Mouse (Mus musculus): Measurements from ENCODE around the gene Gm10577. TPM values are rescaled to one million over a fixed set of nuclear protein-coding genes. Genes with fewer than 3 reads are reported as not detected.

The Gm10577 gene
- polyA plus RNA-seq, 1 experiment from 2014 or later: not detected

- Histone ChIP-seq H3K27me3 (no peaks in the 10 kb centered on the region), H3K27ac (replicated peaks) (peak overlapping the region; percentile 8; the same call in 1 of the 2 replicates), H3K36me3 (peaks cover 8% of the 10 kb centered on the region; the same call in 1 of the 2 replicates), H3K9ac (replicated peaks) (no peak overlapping the region), H3K9me3 (peaks cover 11% of the 10 kb centered on the region), H3K4me3 (no peak overlapping the region), H3K4me1 (no peaks in the 10 kb centered on the region), H3K4me2 (replicated peaks) (no peak overlapping the region)
- ATAC-seq (ENCODE audit: low FRiP score, low read depth): no peak
- whole genome bisulfite sequencing: 75% methylated on average over 2 of the region's 2 CpGs
Measured at GRCm38 (mm10) chr4:101026995-101027394, 6.5 kb upstream of the Gm10577 start.

DNA sequence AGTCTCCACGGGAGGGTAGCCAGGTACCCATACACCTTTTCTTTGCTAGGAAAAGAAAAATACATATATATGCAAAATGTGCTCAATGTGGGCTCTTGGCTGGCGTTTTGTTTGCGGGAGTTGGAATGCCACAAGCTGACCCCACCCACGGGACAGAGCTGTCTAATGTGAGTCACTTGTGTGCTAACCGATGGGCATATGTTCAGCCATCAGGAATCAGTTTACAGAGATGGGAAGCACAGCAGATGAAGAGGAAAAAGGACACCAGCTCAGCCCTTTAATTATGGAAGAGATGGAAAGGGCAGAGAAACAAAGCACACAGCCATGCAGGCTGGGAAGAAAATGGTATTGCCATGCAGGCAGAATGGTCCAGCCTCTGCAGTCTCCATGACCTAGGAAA is 6.1 kb upstream of the Gm10577 start:
- Histone ChIP-seq H3K4me1 (no peaks in the 10 kb centered on the region), H3K9me3 (peaks cover 11% of the 10 kb centered on the region), H3K27me3 (no peaks in the 10 kb centered on the region), H3K27ac (replicated peaks) (peak overlapping the region; percentile 8; the same call in 1 of the 2 replicates), H3K4me2 (replicated peaks) (no peak overlapping the region), H3K36me3 (peaks cover 8% of the 10 kb centered on the region; the same call in 1 of the 2 replicates), H3K9ac (replicated peaks) (no peak overlapping the region), H3K4me3 (no peak overlapping the region)
- 69% methylated on average over 5 of the region's 5 CpGs for WGBS
- ATAC-seq (ENCODE audit: low FRiP score, low read depth): no peak

GRCm38 (mm10) chr4:101017806-101018205 is 2.7 kb downstream of the Gm10577 start:
- Histone ChIP-seq H3K4me3 (no peak overlapping the region), H3K36me3 (peaks cover 1% of the 10 kb centered on the region; the same call in 1 of the 2 replicates), H3K27me3 (no peaks in the 10 kb centered on the region; the same call in 1 of the 2 replicates), H3K4me1 (no peaks in the 10 kb centered on the region), H3K27ac (replicated peaks) (no peak overlapping the region), H3K4me2 (replicated peaks) (no peak overlapping the region), H3K9me3 (peaks cover 7% of the 10 kb centered on the region), H3K9ac (replicated peaks) (no peak overlapping the region)
- WGBS: 86% methylated on average over 4 of the region's 4 CpGs
- no peak for ATAC-seq (ENCODE audit: low FRiP score, low read depth)

DNA sequence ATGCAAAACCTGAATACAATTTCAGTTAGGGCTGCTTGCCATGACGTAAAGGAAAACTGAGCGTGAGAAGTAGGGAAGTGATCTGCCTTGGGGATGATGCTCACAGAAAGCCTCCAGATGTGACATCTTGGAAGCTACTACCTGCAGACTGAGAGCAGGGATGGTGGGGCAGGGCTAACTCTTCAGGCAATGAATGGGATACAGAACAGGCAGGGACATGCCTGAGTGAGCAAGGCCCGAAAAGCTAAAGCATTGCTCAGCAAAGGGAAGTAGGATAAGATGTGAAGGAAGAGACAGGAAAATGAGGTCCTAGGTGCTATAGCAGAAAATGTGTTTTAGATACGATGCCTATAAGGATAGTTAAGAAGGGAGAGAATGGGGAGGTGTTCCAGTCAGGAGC is 11.4 kb downstream of the Gm10577 start:
- Histone ChIP-seq H3K4me3 (no peak overlapping the region), H3K36me3 (peaks cover 25% of the 10 kb centered on the region; the same call in 1 of the 2 replicates), H3K27me3 (no peaks in the 10 kb centered on the region), H3K4me1 (peaks cover 13% of the 10 kb centered on the region), H3K9me3 (peaks cover 4% of the 10 kb centered on the region; the same call in 1 of the 2 replicates), H3K27ac (replicated peaks) (no peak overlapping the region), H3K9ac (replicated peaks) (no peak overlapping the region), H3K4me2 (replicated peaks) (no peak overlapping the region)
- WGBS: 69% methylated on average over 4 of the region's 4 CpGs
- no peak for ATAC-seq (ENCODE audit: low FRiP score, low read depth)

DNA sequence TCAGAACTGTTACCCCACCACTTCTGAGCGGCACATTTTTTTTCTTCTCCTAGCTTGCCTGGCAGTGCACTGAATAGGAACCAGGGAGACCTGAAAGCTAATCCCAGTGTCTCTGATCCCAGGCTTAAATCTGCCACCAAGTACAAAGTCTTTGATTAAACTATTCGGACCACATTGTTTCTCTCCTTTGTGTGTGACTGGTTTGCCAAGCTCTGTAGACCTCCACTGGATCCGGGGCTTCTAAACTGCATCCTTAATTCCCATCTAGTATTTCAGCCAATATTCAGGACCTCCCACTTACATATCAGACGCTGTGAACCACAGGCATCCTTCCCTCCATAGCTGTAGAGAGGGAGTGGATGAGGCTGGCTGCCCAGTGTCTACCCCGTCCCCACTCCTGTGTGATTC is 12.1 kb downstream of the Gm10577 start:
- ATAC-seq (ENCODE audit: low FRiP score, low read depth): peak; percentile 83

DNA sequence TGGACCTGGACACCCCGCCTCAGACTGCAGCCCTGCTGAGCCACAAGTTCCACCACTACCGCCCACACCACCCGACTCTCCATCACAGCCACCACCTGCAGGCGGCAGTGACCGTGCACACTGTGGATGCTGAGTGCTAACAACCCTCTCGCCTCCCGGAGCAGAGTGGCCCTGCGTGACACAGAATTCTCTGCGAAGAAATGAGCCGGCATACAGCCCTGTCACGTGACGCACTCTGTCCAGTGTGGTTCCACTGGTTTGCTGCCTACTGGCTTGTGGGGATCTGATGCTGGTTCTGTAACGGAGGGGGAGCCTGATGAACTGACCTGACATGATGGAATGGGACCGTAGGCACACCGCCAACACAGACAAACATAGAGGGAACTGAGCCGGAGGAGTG is 17.5 kb downstream of the Gm10577 start:
- 94% methylated on average over 16 of the region's 16 CpGs for WGBS
- H3K9me3 ChIP-seq: no peaks in the 10 kb centered on the region
- no peak overlapping the region for H3K9ac ChIP-seq (replicated peaks)
- H3K27me3 ChIP-seq: no peaks in the 10 kb centered on the region
- no peak for ATAC-seq (ENCODE audit: low FRiP score, low read depth)
- H3K4me1 ChIP-seq: peaks cover 6% of the 10 kb centered on the region; the same call in 1 of the 2 replicates
- no peak overlapping the region for H3K4me2 ChIP-seq (replicated peaks)
- peaks cover 70% of the 10 kb centered on the region for H3K36me3 ChIP-seq
- H3K27ac ChIP-seq (replicated peaks): no peak overlapping the region
- H3K4me3 ChIP-seq: no peak overlapping the region

More for the DNA sequence above, 12.1 kb downstream of the Gm10577 start:
- peaks cover 13% of the 10 kb centered on the region for H3K4me1 ChIP-seq
- H3K36me3 ChIP-seq: peaks cover 32% of the 10 kb centered on the region
- peaks cover 4% of the 10 kb centered on the region; the same call in 1 of the 2 replicates for H3K9me3 ChIP-seq
- H3K27me3 ChIP-seq: no peaks in the 10 kb centered on the region
- H3K4me3 ChIP-seq: no peak overlapping the region
- no peak overlapping the region for H3K9ac ChIP-seq (replicated peaks)
- no peak overlapping the region for H3K4me2 ChIP-seq (replicated peaks)
- peak overlapping the region; percentile 47 for H3K27ac ChIP-seq (replicated peaks)
- WGBS: 16% methylated on average over 5 of the region's 5 CpGs

DNA sequence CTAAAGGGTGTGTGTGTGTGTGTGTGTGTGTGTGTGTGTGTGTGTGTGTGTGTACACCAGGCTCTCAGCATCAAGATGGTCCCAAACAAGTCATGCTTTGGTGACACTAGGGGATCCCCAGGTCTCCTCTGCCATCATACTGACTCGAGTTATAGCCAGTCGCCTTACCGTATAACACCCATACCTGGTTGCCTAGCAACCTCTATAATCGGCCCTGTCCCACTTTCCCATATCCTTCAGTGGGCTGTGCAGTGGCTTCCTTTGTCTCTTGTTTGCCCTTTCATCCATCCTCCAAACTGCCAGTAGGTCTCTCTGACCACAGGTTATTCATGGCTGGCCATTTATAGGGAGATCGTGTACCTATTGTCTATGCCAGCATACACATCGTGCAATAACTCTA is 19.4 kb downstream of the Gm10577 start:
- Histone ChIP-seq H3K27ac (replicated peaks) (no peak overlapping the region), H3K9me3 (no peaks in the 10 kb centered on the region), H3K27me3 (no peaks in the 10 kb centered on the region), H3K4me3 (no peak overlapping the region), H3K36me3 (peaks cover 73% of the 10 kb centered on the region), H3K4me1 (peaks cover 6% of the 10 kb centered on the region; the same call in 1 of the 2 replicates), H3K4me2 (replicated peaks) (no peak overlapping the region), H3K9ac (replicated peaks) (no peak overlapping the region)
- ATAC-seq (ENCODE audit: low FRiP score, low read depth): no peak
- 90% methylated on average over 6 of the region's 6 CpGs for WGBS

- H3K4me2 ChIP-seq (replicated peaks): no peak overlapping the region
- ATAC-seq (ENCODE audit: low FRiP score, low read depth): no peak
- H3K4me3 ChIP-seq: no peak overlapping the region
- H3K27me3 ChIP-seq: no peaks in the 10 kb centered on the region
- H3K4me1 ChIP-seq: peaks cover 8% of the 10 kb centered on the region; the same call in 1 of the 2 replicates
- no peak overlapping the region for H3K27ac ChIP-seq (replicated peaks)
- no peak overlapping the region for H3K9ac ChIP-seq (replicated peaks)
- 88% methylated on average over 3 of the region's 3 CpGs for WGBS
- no peaks in the 10 kb centered on the region for H3K9me3 ChIP-seq
- peaks cover 69% of the 10 kb centered on the region for H3K36me3 ChIP-seq
Measured at GRCm38 (mm10) chr4:101000622-101001021, 19.9 kb downstream of the Gm10577 start.

GRCm38 (mm10) chr4:100998906-100999305 is 21.6 kb downstream of the Gm10577 start:
- Histone ChIP-seq H3K4me1 (peaks cover 19% of the 10 kb centered on the region; the same call in 1 of the 2 replicates), H3K27me3 (no peaks in the 10 kb centered on the region), H3K9ac (replicated peaks) (no peak overlapping the region), H3K27ac (replicated peaks) (no peak overlapping the region), H3K36me3 (peaks cover 67% of the 10 kb centered on the region), H3K4me3 (no peak overlapping the region), H3K4me2 (replicated peaks) (no peak overlapping the region), H3K9me3 (no peaks in the 10 kb centered on the region)
- ATAC-seq (ENCODE audit: low FRiP score, low read depth): no peak
- WGBS: 86% methylated on average over 8 of the region's 8 CpGs

DNA sequence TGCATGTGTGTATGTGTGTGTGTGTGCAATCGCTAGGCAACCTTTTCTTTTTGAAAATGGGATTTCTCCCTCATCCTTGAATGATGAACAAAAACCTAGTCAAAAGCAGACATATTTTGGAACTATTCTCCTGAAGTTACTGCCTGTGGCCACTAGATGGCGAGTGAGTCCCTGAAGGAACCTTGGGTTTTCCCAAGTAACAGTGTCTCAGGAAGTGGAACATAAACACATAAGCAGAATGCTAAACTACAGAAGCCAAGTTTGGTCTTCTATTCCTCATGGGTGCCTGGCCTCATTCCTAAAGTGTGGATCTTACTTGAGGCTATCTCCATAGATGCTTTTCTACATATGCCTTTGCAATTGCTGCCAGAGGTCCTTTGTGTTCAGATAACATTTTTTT is 22.4 kb downstream of the Gm10577 start:
- H3K9me3 ChIP-seq: no peaks in the 10 kb centered on the region
- no peak overlapping the region for H3K4me3 ChIP-seq
- no peak for ATAC-seq (ENCODE audit: low FRiP score, low read depth)
- no peaks in the 10 kb centered on the region for H3K27me3 ChIP-seq
- no peak overlapping the region for H3K9ac ChIP-seq (replicated peaks)
- H3K4me1 ChIP-seq: peaks cover 23% of the 10 kb centered on the region; the same call in 1 of the 2 replicates
- 22% methylated on average over 2 of the region's 2 CpGs for WGBS
- no peak overlapping the region for H3K4me2 ChIP-seq (replicated peaks)
- H3K36me3 ChIP-seq: peaks cover 64% of the 10 kb centered on the region
- H3K27ac ChIP-seq (replicated peaks): peak overlapping the region; percentile 15; the same call in 1 of the 2 replicates

DNA sequence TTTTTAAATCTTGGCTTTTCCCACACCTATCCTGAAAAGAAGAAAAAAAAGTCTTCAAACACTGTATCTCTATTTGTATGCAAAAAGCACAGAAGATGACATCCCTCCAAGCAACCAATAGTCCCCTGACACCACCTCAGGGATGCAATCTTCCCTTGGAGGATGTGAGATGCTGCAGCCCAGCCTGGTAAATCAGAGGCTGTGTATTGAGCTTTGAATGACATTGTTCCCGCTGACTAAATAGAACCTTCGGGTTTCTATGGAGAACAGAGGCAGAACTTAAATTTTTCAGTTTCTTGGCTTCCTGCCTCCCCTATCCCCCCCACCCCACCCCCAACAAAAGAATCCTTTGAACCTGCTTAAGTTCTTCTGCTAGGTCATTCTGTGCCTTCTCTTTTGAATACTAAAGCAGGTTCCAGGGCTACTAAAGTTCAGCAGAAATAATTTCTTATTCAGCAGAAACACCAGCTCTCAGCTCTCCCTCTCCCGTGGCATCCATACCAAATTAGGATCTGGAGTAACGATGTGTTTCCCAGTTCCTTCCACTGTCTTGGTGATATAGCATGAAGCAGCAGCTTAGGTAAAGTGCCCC is 24.3 kb downstream of the Gm10577 start:
- H3K9ac ChIP-seq (replicated peaks): no peak overlapping the region
- no peaks in the 10 kb centered on the region for H3K27me3 ChIP-seq
- H3K4me3 ChIP-seq: no peak overlapping the region
- H3K36me3 ChIP-seq: peaks cover 66% of the 10 kb centered on the region
- no peak overlapping the region for H3K4me2 ChIP-seq (replicated peaks)
- H3K27ac ChIP-seq (replicated peaks): peak overlapping the region; percentile 31
- no peak for ATAC-seq (ENCODE audit: low FRiP score, low read depth)
- WGBS: 40% methylated on average over 4 of the region's 4 CpGs
- no peaks in the 10 kb centered on the region for H3K9me3 ChIP-seq
- H3K4me1 ChIP-seq: peaks cover 23% of the 10 kb centered on the region; the same call in 1 of the 2 replicates

GRCm38 (mm10) chr4:100995617-100996016 is 24.9 kb downstream of the Gm10577 start:
- no peaks in the 10 kb centered on the region for H3K9me3 ChIP-seq
- WGBS: 81% methylated on average over 5 of the region's 5 CpGs
- ATAC-seq (ENCODE audit: low FRiP score, low read depth): no peak
- H3K27me3 ChIP-seq: no peaks in the 10 kb centered on the region
- no peak overlapping the region for H3K9ac ChIP-seq (replicated peaks)
- H3K4me2 ChIP-seq (replicated peaks): no peak overlapping the region
- H3K4me3 ChIP-seq: no peak overlapping the region
- peaks cover 66% of the 10 kb centered on the region for H3K36me3 ChIP-seq
- peak overlapping the region; percentile 36 for H3K27ac ChIP-seq (replicated peaks)
- peaks cover 24% of the 10 kb centered on the region; the same call in 1 of the 2 replicates for H3K4me1 ChIP-seq

Measured in midbrain, embryonic 12.5 days (tissue).